Mouse (Mus musculus) lung, postnatal 0 days (tissue): ENCODE measurements around the gene Pknox2. TPM values are rescaled to one million over a fixed set of nuclear protein-coding genes. Genes with fewer than 3 reads are reported as not detected.

Source experiments
- ATAC-seq: fragments of 200-750 bp; cut with Nextera tagmentation; 2 replicates; pipeline ENCODE4 v1.8.0; 2017; ENCODE audit warnings: moderate library complexity
- DNase-seq: peaks from one replicate; pipeline ENCODE4 v3.0.0-alpha.2; 2016; ENCODE audit warnings: low spot score
- H3K27ac ChIP-seq: fragments of 300-500 bp; sonication (generic); 2 replicates; pipeline ENCODE4 v1.5.1; 2014; ENCODE audit warnings: antibody characterized with exemption, mild to moderate bottlenecking, low read length, mixed read lengths
- H3K27me3 ChIP-seq: fragments of 300-500 bp; sonication (generic); replicated peaks from 2 replicates; pipeline ENCODE4 v1.6.1; 2014; ENCODE audit warnings: low read length, mixed read lengths; ENCODE audit not compliant: insufficient read depth
- H3K36me3 ChIP-seq: fragments of 300-500 bp; sonication (generic); 2 replicates; pipeline ENCODE4 v1.6.1; 2014; ENCODE audit warnings: low read length, mixed read lengths; ENCODE audit not compliant: insufficient read depth
- H3K4me1 ChIP-seq: fragments of 300-500 bp; sonication (generic); 2 replicates; pipeline ENCODE4 v1.6.1; 2014; ENCODE audit warnings: antibody characterized with exemption, low read depth, low read length, mixed read lengths; ENCODE audit not compliant: insufficient read depth
- H3K4me2 ChIP-seq: fragments of 300-500 bp; sonication (generic); replicated peaks from 2 replicates; pipeline ENCODE4 v1.6.1; 2014; ENCODE audit warnings: low read depth, mild to moderate bottlenecking, low read length, moderate library complexity, mixed read lengths
- H3K4me3 ChIP-seq: fragments of 300-500 bp; sonication (generic); 2 replicates; pipeline ENCODE4 v1.5.1; 2014; ENCODE audit warnings: low read depth, low read length
- H3K9ac ChIP-seq: fragments of 300-500 bp; sonication (generic); replicated peaks from 2 replicates; pipeline ENCODE4 v1.6.1; 2014; ENCODE audit warnings: low read depth, mild to moderate bottlenecking
- H3K9me3 ChIP-seq: fragments of 300-500 bp; sonication (generic); 2 replicates; pipeline ENCODE4 v1.6.1; 2016; ENCODE audit warnings: low read length, mixed read lengths
- CTCF ChIP-seq: IDR thresholded peaks from 2 replicates; pipeline ENCODE4 v1.5.1; 2016; ENCODE audit warnings: antibody characterized with exemption, mild to moderate bottlenecking
- EP300 ChIP-seq: IDR thresholded peaks from 2 replicates; pipeline ENCODE4 v1.6.1; 2016; ENCODE audit warnings: antibody characterized with exemption, mild to moderate bottlenecking, control low read depth
- WGBS: fragments of 180-500 bp; shearing (Covaris S2); extraction: QIAGEN DNeasy Blood & Tissue Kit; methylation state at CpG from one replicate; pipeline ENCODE4 v1.1.7; 2014; 5-methylcytosine and 5-hydroxymethylcytosine counted together
- polyA plus RNA-seq: library from polyadenylated mRNA; unstranded; fragments of >200 nt; fragmentation: Nextera tagmentation; extraction: Ambion mirVana; gene quantifications from 2 replicates; pipeline ENCODE4 v1.2.1, GENCODE M21; 2015

Pknox2 gene
- polyA plus RNA-seq, 1 experiment from 2014 or later: 11.1 TPM

- TF ChIP-seq CTCF: no peak
- no peak for TF ChIP-seq EP300
- ATAC-seq (no peak), DNase-seq (no peak)
- H3K36me3 ChIP-seq: no peaks in the 10 kb centered on the region
- no peaks in the 10 kb centered on the region for H3K27me3 ChIP-seq
- no peaks in the 10 kb centered on the region for H3K4me1 ChIP-seq
- no peak overlapping the region for H3K4me3 ChIP-seq
- no peak overlapping the region for H3K4me2 ChIP-seq
- H3K9ac ChIP-seq: no peak overlapping the region
- no peaks in the 10 kb centered on the region for H3K9me3 ChIP-seq
- WGBS: 66% methylated on average over 5 of the region's 5 CpGs
- H3K27ac ChIP-seq: no peak overlapping the region
These were observed 223.5 kb downstream of the Pknox2 start for GRCm38 (mm10) chr9:36923753-36924152.

DNA sequence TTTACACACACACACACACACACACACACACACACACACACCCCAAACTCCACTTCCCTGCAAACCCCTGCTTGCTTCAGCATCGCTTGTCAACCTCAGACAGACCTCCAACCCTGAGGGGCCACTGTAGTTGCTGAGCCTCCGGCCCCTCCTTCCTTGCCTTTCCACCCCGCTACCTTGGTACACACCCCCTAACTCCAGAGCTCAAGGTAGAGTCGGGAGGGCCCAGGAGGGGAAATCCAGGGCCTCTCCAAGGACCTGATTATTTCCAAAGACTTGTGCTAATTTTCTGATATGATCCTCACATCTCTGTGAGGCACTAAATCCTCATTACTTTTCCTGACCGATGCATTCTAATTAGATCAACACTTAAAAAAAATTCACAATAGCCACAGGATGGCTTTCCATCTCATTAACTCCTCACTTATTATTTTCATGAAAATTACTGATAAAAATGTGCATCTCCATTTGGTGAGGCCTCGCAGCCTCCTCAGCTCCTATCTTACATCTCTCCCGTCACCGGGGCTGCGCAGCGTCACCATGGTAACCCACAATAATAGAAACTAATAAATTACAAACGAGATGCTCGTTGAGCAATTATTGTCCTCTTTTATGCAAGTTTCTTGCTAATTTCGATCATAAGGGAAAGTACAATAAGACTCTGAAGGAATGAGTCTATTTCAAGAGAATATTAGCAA lies 225.3 kb downstream of the Pknox2 start:
- H3K27me3 ChIP-seq: no peaks in the 10 kb centered on the region
- no peak for TF ChIP-seq CTCF
- no peak for TF ChIP-seq EP300
- 75% methylated on average over 12 of the region's 13 CpGs for WGBS
- H3K9ac ChIP-seq: no peak overlapping the region
- no peaks in the 10 kb centered on the region for H3K36me3 ChIP-seq
- ATAC-seq (no peak), DNase-seq (peak; percentile 20)
- H3K27ac ChIP-seq: no peak overlapping the region
- no peak overlapping the region for H3K4me2 ChIP-seq
- no peaks in the 10 kb centered on the region for H3K4me1 ChIP-seq
- no peaks in the 10 kb centered on the region for H3K9me3 ChIP-seq
- no peak overlapping the region for H3K4me3 ChIP-seq

GRCm38 (mm10) chr9:36919472-36919871 lies 227.7 kb downstream of the Pknox2 start:
- peak; percentile 13 for DNase-seq

GRCm38 (mm10) chr9:36918582-36918981 lies 228.6 kb downstream of the Pknox2 start:
- no peaks in the 10 kb centered on the region for H3K4me1 ChIP-seq
- no peak for TF ChIP-seq EP300
- no peak for TF ChIP-seq CTCF
- H3K9ac ChIP-seq: no peak overlapping the region
- no peaks in the 10 kb centered on the region for H3K36me3 ChIP-seq
- no peak overlapping the region for H3K4me3 ChIP-seq
- no peak for ATAC-seq
- no peak for DNase-seq
- no peaks in the 10 kb centered on the region for H3K27me3 ChIP-seq
- no peak overlapping the region for H3K4me2 ChIP-seq
- 41% methylated on average over 3 of the region's 3 CpGs for WGBS
- no peak overlapping the region for H3K27ac ChIP-seq
- H3K9me3 ChIP-seq: no peaks in the 10 kb centered on the region

More at GRCm38 (mm10) chr9:36919472-36919871, 227.7 kb downstream of the Pknox2 start:
- Histone ChIP-seq H3K9me3 (no peaks in the 10 kb centered on the region), H3K4me3 (no peak overlapping the region), H3K27me3 (no peaks in the 10 kb centered on the region), H3K9ac (no peak overlapping the region), H3K4me1 (no peaks in the 10 kb centered on the region), H3K36me3 (no peaks in the 10 kb centered on the region), H3K4me2 (no peak overlapping the region), H3K27ac (no peak overlapping the region)
- ATAC-seq: no peak
- 38% methylated on average over 4 of the region's 4 CpGs for WGBS
- TF ChIP-seq EP300: no peak
- no peak for TF ChIP-seq CTCF

DNA sequence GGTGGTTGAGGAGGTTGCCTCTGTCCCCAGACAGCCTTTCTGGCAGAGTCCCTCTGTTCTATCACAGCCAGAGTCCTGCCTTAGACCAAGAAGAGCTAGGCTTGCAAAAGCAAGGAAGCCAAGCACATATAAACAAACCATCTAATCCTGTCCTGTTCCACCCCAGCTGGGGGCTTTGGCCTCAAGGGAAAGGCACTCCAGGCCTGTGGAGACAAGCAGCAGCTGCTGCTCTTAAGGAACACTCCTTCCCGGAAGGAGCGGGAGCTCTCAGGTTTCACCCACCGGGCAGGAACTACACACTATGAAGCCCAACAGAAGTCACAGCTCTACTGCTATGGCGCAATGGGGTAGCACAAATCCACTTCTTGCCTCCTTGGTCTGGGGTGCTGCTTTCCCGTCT lies 230.3 kb downstream of the Pknox2 start:
- no peak for TF ChIP-seq CTCF
- TF ChIP-seq EP300: peak; percentile 27; the same call in 1 of the 2 replicates
- 9% methylated on average over 5 of the region's 5 CpGs for WGBS
- no peak overlapping the region for H3K9ac ChIP-seq
- no peak overlapping the region for H3K4me2 ChIP-seq
- H3K9me3 ChIP-seq: no peaks in the 10 kb centered on the region
- H3K4me1 ChIP-seq: no peaks in the 10 kb centered on the region
- H3K27me3 ChIP-seq: no peaks in the 10 kb centered on the region
- peak; percentile 91 for DNase-seq
- no peak overlapping the region for H3K4me3 ChIP-seq
- peak overlapping the region; percentile 72 for H3K27ac ChIP-seq
- no peaks in the 10 kb centered on the region for H3K36me3 ChIP-seq
- ATAC-seq: peak; percentile 91

GRCm38 (mm10) chr9:36916362-36916761 lies 230.8 kb downstream of the Pknox2 start:
- Histone ChIP-seq H3K36me3 (no peaks in the 10 kb centered on the region), H3K4me1 (no peaks in the 10 kb centered on the region), H3K9me3 (no peaks in the 10 kb centered on the region), H3K4me3 (no peak overlapping the region), H3K4me2 (peak overlapping the region; percentile 25), H3K27me3 (no peaks in the 10 kb centered on the region), H3K9ac (no peak overlapping the region), H3K27ac (peak overlapping the region; percentile 22; the same call in 1 of the 2 replicates)
- peak; percentile 66 for ATAC-seq
- TF ChIP-seq EP300 (no peak), CTCF (peak; percentile 95)
- peak; percentile 82 for DNase-seq
- WGBS: 4% methylated on average over 6 of the region's 6 CpGs
